Mouse (Mus musculus) testis, postnatal 10 days (tissue): ENCODE measurements around the gene Rnf135.
"Not testable (repeated sequence)": the region's sequence is repeated elsewhere in the genome, so short reads cannot be mapped to it uniquely, and the experiment has no call there.

Experiments used
- DNase-seq: peaks from one replicate; pipeline ENCODE4 v3.0.0; 2021; ENCODE audit warnings: low spot score

The Rnf135 gene

DNA sequence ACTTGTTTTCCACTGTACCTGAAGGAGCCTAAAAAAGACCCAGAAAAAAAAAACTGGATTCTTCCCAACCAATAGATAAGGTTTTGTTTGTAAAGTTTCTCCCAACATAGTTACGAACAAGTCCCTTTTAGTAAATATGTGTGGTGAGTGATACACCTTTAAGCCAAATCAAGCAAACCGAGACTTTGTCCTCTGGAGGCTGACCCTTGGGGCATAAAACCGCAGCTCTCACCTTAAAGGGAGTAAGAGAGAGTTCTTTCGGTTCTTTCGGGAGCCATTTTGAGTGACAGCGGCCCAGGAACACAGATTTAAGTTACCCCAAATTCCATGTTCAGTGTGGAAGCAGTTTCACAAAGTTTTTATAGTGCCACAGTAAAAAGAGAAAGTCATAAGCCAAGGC is 18.6 kb downstream of the Rnf135 start:
- DNase-seq = no peak

DNA sequence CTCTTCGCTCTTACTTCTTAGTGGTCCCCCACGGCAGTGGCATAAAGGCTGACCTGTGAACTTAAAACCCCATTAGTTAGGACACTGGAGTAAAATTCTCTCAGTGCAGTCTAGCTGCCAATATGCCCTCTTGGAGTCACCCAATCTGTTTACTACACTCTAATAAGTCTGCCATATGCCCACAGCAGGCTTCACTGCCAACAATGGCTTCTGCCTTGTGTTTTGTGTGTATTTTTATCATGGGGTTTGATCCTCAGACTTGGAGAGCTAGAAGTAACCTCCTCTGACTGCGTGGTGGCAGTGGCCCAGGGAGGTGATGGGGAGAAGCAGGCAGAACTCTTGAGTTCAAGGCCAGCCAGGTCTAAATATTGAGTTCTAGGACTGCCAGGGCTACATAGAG is 20.4 kb downstream of the Rnf135 start:
- no peak for DNase-seq

DNA sequence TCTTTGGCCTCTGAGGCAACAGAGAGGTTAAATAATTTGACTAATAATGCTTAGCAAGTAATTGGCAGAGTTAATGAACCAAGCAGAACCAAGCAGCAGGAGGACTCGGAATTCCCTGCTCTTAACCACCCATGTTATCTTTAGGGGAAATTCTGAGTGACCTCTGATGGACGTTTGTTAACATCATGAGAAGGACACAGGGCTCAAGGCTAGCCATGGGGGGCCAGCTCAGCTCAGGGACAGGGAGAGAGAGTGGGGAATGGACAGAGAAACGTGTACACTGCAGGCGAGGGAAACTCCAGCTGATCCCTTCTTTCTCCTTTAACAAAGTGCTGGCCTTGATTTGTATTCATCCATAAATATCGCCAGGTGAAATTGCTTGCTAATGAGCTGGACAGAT is 21.3 kb downstream of the Rnf135 start:
- DNase-seq = no peak

DNA sequence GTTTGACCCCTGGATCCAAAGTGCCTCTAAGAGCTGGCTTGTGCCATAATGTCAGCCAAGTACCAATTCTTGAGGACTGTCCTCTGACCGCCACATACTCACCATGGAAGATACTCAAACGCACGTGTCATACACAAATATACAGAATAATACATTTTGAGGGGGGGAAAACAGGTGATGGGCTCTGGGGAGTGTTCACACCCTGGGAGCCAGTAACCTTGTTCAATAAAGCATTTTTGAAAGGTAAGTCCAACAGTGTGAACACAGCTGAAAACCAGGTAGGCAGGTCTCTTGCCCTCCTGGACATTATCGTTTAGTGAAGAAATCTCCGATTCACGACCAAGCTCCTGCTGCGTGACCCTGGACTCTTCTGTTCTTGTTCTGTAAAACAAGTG is 24.8 kb downstream of the Rnf135 start:
- DNase-seq = no peak

DNA sequence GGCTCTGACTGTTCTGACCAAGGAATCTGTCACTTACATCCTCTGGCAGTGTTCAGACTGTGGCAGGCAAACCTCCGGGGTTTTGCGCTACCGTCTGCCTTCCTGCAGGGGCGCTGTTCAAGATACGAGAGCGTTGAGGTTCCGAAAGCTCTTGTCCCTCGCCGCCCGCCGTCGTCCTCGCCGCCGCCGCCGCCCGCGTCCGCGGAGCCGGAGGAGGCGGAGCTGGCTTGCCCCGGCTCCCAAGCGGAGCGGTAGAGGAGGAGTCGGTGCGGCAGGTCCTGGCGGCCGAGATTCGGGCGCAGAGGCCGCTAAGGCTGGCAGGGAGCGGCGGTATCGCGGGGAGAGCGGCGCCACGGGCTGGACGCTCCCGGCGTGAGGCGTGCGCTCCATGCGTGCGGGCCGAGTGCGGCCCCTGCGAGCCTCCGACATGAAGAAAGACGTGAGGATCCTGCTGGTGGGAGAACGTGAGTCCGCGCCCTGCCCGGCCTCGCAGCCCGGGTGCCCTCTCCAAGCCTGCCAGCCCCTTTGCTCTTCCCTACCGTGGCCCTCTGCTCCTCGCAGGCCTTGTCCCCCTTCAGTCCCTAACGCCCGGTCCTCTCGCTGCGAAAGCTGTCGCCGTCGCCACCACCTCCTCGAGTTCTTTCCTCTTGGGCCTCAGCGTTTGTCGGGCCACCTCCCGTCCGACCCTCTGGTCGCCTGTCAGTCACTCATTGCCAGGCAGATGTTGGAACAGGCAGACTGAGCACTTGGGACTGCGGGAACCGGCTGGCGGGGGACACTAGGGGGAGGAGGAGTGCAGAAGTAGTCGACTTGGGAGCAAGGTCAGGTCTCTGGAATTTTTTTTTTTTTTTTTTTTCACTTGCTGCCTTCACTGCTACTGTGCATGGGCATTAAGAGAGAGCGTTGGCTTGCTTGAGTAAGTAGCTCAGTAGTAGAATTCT is 25.5 kb downstream of the Rnf135 start, which contains the start of gene Rhot1:
Gene Rhot1, plus strand, starts transcription at position 160 of the 941 bp plus-strand sequence.
- peak; percentile 98 for DNase-seq

DNA sequence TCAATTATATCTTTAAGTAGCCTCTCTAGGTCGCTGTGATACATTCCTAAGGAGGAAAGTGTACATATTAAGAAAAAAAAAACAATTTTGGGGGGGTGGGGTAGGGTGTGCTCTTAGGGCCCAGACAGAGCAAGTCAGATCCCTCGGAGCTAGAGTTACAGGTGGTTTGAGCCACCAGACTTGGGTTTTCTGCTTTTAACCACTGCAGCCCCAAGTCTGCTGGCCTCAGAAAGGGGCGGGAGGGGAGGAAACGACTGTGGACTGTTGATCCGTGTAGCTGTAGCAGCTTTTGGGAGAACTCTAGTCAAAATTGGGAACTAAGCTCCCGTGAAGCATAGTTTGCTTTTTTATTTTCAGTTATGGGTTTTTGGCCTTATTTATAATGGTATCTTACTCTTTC is 26.7 kb downstream of the Rnf135 start:
- no peak for DNase-seq

DNA sequence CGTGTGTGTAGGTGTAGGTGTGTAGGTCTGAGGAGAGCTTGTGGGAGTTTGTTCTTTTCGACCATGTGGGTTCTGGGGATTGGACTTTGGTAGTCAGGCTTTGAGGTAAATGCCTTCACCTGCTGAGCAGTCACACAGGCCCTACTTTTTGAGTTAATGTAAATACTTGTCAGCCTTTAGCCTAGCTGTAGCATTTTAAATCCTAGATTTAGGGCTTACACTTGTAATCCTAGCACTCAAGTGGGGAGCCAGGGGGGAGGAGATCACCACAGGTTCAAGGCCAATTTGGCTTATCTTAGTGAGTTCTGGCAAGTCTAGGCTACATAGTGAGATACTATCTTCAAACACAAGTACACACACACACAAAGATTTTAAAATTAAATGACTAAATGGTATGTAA is 28.6 kb downstream of the Rnf135 start:
- no peak for DNase-seq

DNA sequence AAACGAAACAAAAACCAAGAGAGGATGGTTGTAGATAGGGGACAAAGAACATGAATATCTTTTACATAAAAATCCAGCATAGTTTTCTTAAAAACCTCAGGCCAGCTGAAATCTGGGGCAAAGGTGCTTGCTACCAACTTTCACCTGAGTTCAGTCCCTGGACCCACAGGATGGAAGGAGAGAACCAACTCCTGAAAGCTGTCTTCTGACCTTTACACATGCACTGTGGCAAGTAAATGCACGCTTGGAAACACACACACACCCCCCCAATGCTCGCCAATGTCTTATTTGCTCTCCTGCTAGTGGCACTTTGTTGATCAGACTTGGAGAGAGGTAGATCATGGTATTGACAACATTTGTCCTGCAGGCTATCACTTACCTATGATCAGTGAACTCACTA is 31.6 kb downstream of the Rnf135 start:
- no peak for DNase-seq

DNA sequence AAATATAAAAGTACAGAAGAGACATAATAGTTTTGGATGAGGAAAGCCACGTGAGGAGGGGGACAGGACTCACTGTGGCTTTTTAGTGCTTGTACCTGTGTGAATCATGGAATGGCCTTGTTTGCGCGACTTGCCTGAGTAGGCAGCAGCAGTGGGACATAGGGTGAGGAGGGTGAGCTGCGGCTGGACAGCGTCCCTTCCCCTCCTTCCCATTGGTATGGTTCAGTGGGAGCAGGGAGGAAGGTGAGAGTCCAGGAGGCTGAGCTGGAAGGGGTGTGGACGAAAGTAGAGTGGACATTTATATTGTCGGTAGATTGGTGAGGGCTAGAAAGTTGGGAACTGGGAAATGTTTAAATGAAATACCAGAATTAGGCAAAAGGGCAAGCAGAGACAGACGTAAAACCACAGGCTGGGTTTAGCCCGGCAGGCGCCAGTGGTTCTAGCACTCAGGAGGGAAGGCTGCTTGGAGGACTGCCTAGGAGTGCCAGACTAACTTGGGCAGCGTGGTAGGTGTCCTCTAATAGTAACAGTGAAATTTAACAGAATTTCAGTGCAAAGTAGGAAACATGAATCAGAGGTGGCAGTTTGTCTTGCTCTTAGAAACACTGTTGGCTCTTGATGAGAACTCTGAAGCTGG is 35.1 kb downstream of the Rnf135 start:
- no peak for DNase-seq

DNA sequence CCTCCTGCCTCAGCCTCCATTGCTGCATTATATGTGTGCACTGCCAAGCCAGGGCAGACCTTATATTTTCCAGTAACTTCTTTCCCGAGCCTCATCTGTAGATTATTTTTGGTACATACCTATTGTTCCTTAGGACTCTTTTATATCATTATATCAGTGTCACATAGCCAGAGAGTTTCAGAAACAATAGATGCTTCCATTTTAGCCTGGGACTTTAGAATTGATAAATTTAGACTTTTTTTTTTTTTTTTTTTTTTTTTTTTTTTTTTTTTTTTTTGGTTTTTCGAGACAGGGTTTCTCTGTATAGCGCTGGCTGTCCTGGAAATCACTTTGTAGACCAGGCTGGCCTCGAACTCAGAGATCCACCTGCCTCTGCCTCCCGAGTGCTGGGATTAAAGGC is 46.4 kb downstream of the Rnf135 start:
- DNase-seq = not testable (repeated sequence)

DNA sequence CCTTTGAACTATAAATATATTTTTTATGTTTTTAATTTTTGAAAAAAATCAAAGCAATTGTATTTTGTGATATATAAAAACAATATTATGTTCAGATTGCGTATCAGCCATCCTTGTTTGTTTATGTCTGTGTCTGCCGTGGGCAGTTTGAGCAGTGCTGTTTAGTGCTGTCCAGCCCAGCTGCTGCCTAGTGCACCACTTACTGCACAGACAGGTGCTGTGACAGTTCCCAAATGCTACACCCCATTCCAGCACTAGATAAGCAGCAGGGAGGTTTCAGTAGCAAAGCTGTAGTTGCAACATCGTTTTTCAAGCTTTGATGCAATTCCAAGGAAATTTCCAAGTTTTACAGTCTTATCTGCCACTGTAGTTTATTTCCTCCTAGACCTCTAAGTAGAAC is 53.6 kb downstream of the Rnf135 start:
- DNase-seq = no peak

DNA sequence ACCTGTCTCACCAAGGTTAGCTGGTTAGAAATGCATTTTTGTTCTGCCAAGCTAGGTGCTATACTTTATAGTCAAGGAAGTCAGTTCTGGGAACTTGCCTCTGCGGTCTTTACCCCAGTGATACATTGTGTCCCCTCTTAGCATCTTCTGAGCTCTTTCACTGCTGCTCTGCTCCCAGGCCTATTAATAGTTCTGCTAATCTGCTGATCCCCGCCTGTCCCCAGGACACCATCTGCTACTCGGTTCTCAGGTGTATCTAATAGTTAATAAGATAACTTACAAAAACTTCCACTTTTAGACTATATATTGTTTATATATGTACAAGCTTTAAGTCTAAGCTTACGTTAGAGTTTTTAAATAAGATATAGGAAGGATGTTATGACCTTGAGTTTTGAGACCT is 54.7 kb downstream of the Rnf135 start:
- DNase-seq = no peak

DNA sequence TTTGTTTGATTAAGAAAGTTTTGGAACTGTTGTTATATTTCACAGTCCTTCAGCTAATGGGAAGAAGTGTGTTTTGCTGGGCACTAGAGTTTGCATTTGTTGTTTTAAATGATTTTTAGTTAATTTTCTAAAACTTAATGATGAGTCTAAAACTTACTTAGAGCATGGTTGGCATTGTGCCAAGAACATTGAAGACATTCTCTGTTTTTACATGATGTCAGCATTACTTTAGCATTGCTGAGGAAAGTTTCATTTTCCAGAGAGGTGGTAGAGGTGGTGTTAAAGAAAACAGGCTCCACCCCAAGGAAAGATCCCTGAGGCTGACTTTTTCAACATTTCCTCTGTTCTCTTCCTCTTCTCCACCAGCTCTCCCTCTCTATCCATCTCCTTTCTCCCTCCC is 63.4 kb downstream of the Rnf135 start:
- no peak for DNase-seq

DNA sequence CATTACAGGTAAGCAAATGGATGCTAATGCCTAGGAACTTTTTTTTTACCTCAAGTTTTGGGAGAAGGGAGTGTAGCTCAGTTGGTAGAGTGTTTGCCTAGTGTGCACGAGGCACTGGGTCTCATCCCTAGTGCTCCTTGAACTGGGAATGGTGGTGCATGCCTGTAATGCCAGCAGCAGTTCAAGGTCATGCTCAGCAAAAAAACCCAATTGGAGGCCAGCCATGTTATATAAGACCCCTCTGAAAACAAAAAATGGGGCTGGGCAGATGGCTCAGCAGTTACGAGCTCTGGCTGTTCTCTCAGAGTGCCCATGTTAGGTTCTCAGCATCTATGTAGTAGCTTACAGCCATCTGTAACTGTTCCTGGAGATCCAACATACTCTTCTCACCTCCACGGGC is 64.9 kb downstream of the Rnf135 start:
- no peak for DNase-seq
